Mouse (Mus musculus): ENCODE measurements around the gene Usp46. TPM values are rescaled to one million over a fixed set of nuclear protein-coding genes. Genes with fewer than 3 reads are reported as not detected.
"Not testable (repeated sequence)": the region's sequence is repeated elsewhere in the genome, so short reads cannot be mapped to it uniquely, and the experiment has no call there.

Usp46 gene
- total RNA-seq, 4 experiments from 2014 or later = 10.0 to 20.5 (median 14.1) TPM

GRCm38 (mm10) chr5:74070564-74070963 is 2.3 kb upstream of the Usp46 start:
- DNase-seq (ENCODE audit: low spot score in 2 of 2) = not testable (repeated sequence)

- peak; percentile 61 for DNase-seq (ENCODE audit: low spot score in 2 of 2)
These were observed 587 bp upstream of the Usp46 start for GRCm38 (mm10) chr5:74068714-74069321.

- DNase-seq (ENCODE audit: low spot score in 2 of 2) = no peak
These were observed 885 bp downstream of the Usp46 start for GRCm38 (mm10) chr5:74067346-74067745.

GRCm38 (mm10) chr5:74066416-74067115 is 1.7 kb downstream of the Usp46 start:
- no peak for DNase-seq (ENCODE audit: low spot score in 2 of 2)

- DNase-seq (ENCODE audit: low spot score in 2 of 2) = no peak
These were observed 2.5 kb downstream of the Usp46 start for GRCm38 (mm10) chr5:74065565-74066275.

- DNase-seq (ENCODE audit: low spot score in 2 of 2) = no peak
These were observed 3.4 kb downstream of the Usp46 start for GRCm38 (mm10) chr5:74064844-74065243.

GRCm38 (mm10) chr5:74063226-74063747 is 4.9 kb downstream of the Usp46 start:
- DNase-seq (ENCODE audit: low spot score in 2 of 2) = no peak

- no peak for DNase-seq (ENCODE audit: low spot score in 2 of 2)
These were observed 6.0 kb downstream of the Usp46 start for GRCm38 (mm10) chr5:74062266-74062665.

- DNase-seq (ENCODE audit: low spot score in 2 of 2) = no peak
These were observed 6.7 kb downstream of the Usp46 start for GRCm38 (mm10) chr5:74061408-74062047.

- no peak for DNase-seq (ENCODE audit: low spot score in 2 of 2)
These were observed 15.9 kb downstream of the Usp46 start for GRCm38 (mm10) chr5:74052171-74052909.

- peak in 1 of 2 experiments; percentile 18 for DNase-seq (ENCODE audit: low spot score in 2 of 2)
These were observed 16.6 kb downstream of the Usp46 start for GRCm38 (mm10) chr5:74051394-74052170.

- DNase-seq (ENCODE audit: low spot score in 2 of 2) = no peak
These were observed 17.3 kb downstream of the Usp46 start for GRCm38 (mm10) chr5:74050903-74051302.

GRCm38 (mm10) chr5:74048846-74049495 is 19.3 kb downstream of the Usp46 start:
- no peak for DNase-seq (ENCODE audit: low spot score in 2 of 2)

- DNase-seq (ENCODE audit: low spot score in 2 of 2) = no peak
These were observed 23.6 kb downstream of the Usp46 start for GRCm38 (mm10) chr5:74044591-74044990.

GRCm38 (mm10) chr5:74042796-74043340 is 25.4 kb downstream of the Usp46 start:
- DNase-seq (ENCODE audit: low spot score in 2 of 2) = no peak

- DNase-seq (ENCODE audit: low spot score in 2 of 2) = no peak
These were observed 27.7 kb downstream of the Usp46 start for GRCm38 (mm10) chr5:74040541-74040940.

- no peak for DNase-seq (ENCODE audit: low spot score in 2 of 2)
These were observed 32.8 kb downstream of the Usp46 start for GRCm38 (mm10) chr5:74035454-74035853.

- DNase-seq (ENCODE audit: low spot score in 2 of 2) = no peak
These were observed 34.1 kb downstream of the Usp46 start for GRCm38 (mm10) chr5:74034177-74034576.

GRCm38 (mm10) chr5:74029787-74030186 is 38.4 kb downstream of the Usp46 start:
- DNase-seq (ENCODE audit: low spot score in 2 of 2) = no peak

All from gastrocnemius, adult 8-10 months (tissue).